Mouse (Mus musculus) heart, postnatal 0 days (tissue): ENCODE measurements at regions not wholly inside any gene's neighbourhood (a gene's known extent, or its start where the extent isn't known, plus 50 kb on each side); places are given as distances from the start of the nearest gene placed in this dataset.

Experiments
- ATAC-seq: fragments of 200-750 bp; cut with Nextera tagmentation; 2 replicates; pipeline ENCODE4 v1.8.0; 2017; ENCODE audit warnings: low read depth, moderate number of reproducible peaks, moderate library complexity; ENCODE audit not compliant: insufficient read depth
- DNase-seq: peaks from one replicate; pipeline ENCODE4 v3.0.0-alpha.2; 2016; ENCODE audit warnings: low spot score
- H3K27ac ChIP-seq: fragments of 300-500 bp; sonication (generic); 2 replicates; pipeline ENCODE4 v1.5.1; 2014; ENCODE audit warnings: low read depth, mild to moderate bottlenecking
- H3K27me3 ChIP-seq: fragments of 300-500 bp; sonication (generic); 2 replicates; pipeline ENCODE4 v1.6.1; 2014; ENCODE audit warnings: low read length, mixed read lengths; ENCODE audit not compliant: control insufficient read depth, insufficient read depth
- H3K36me3 ChIP-seq: fragments of 300-500 bp; sonication (generic); replicated peaks from 2 replicates; pipeline ENCODE4 v1.6.1; 2014; ENCODE audit warnings: low read length, mixed read lengths; ENCODE audit not compliant: control insufficient read depth, insufficient read depth
- H3K4me1 ChIP-seq: fragments of 300-500 bp; sonication (generic); 2 replicates; pipeline ENCODE4 v1.6.1; 2014; ENCODE audit warnings: antibody characterized with exemption; ENCODE audit not compliant: control insufficient read depth, insufficient read depth
- H3K4me2 ChIP-seq: fragments of 300-500 bp; sonication (generic); 2 replicates; pipeline ENCODE4 v1.6.1; 2014; ENCODE audit warnings: low read depth, mild to moderate bottlenecking, low read length, moderate library complexity
- H3K4me3 ChIP-seq: fragments of 300-500 bp; sonication (generic); 2 replicates; pipeline ENCODE4 v1.5.1; 2014; ENCODE audit warnings: low read depth, low read length
- H3K9ac ChIP-seq: fragments of 300-500 bp; sonication (generic); replicated peaks from 2 replicates; pipeline ENCODE4 v1.6.1; 2014; ENCODE audit warnings: low read depth, low read length, mixed read lengths
- H3K9me3 ChIP-seq: fragments of 300-500 bp; sonication (generic); replicated peaks from 2 replicates; pipeline ENCODE4 v1.6.1; 2016; ENCODE audit warnings: low read length; ENCODE audit not compliant: control insufficient read depth
- CTCF ChIP-seq: IDR thresholded peaks from 2 replicates; pipeline ENCODE4 v1.5.1; 2016; ENCODE audit warnings: antibody characterized with exemption, control low read depth, low read depth
- EP300 ChIP-seq: IDR thresholded peaks from 2 replicates; pipeline ENCODE4 v1.6.1; 2016; ENCODE audit warnings: antibody characterized with exemption, low read depth
- WGBS: fragments of 180-500 bp; shearing (Covaris S2); extraction: QIAGEN DNeasy Blood & Tissue Kit; methylation state at CpG from one replicate; pipeline ENCODE4 v1.1.7; 2014; 5-methylcytosine and 5-hydroxymethylcytosine counted together

- no peaks in the 10 kb centered on the region for H3K27me3 ChIP-seq
- H3K4me1 ChIP-seq, result peaks cover 7% of the 10 kb centered on the region; the same call in 1 of the 2 replicates
- no peaks in the 10 kb centered on the region for H3K36me3 ChIP-seq
- H3K9ac ChIP-seq, result no peak overlapping the region
- H3K4me3 ChIP-seq, result no peak overlapping the region
- no peak overlapping the region for H3K27ac ChIP-seq
- H3K9me3 ChIP-seq, result no peaks in the 10 kb centered on the region
- ATAC-seq (no peak), DNase-seq (no peak)
- TF ChIP-seq EP300 (no peak), CTCF (no peak)
- WGBS, result 56% methylated on average over 3 of the region's 3 CpGs
- H3K4me2 ChIP-seq, result no peak overlapping the region
Observed at GRCm38 (mm10) chr15:7578439-7578838, 180.2 kb upstream of the Egflam start.

- H3K27me3 ChIP-seq, result no peaks in the 10 kb centered on the region
- TF ChIP-seq EP300 (no peak), CTCF (no peak)
- no peak overlapping the region for H3K4me2 ChIP-seq
- no peaks in the 10 kb centered on the region for H3K9me3 ChIP-seq
- H3K4me1 ChIP-seq, result no peaks in the 10 kb centered on the region
- no peak overlapping the region for H3K4me3 ChIP-seq
- H3K36me3 ChIP-seq, result no peaks in the 10 kb centered on the region
- H3K27ac ChIP-seq, result no peak overlapping the region
- no peak for DNase-seq
- ATAC-seq, result no peak
- 83% methylated on average over 3 of the region's 3 CpGs for WGBS
- no peak overlapping the region for H3K9ac ChIP-seq
Observed at GRCm38 (mm10) chr15:7587210-7587609, 189.0 kb upstream of the Egflam start.

DNA sequence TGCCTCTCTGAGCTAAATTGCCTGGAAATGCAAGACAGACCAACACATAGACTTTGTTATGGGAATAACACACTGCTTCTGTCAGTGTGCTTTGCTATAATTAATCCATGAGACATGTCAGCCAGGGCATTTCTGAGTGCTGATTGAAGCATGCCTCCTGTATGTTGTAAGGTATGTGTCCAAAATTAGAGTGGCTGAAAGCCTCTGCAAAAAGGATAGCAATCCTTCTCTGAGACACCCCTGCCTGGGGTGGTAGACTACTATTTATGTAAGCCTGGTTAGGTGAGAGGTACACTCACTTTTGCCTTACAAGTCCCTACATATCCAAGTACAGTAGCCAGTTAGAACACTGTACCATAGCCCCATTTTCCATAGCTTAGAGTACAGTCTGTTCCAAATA is 193.3 kb upstream of the Egflam start:
- no peaks in the 10 kb centered on the region for H3K9me3 ChIP-seq
- H3K27me3 ChIP-seq, result no peaks in the 10 kb centered on the region
- ATAC-seq (peak; percentile 58), DNase-seq (peak; percentile 25)
- no peak overlapping the region for H3K9ac ChIP-seq
- no peak for TF ChIP-seq EP300
- TF ChIP-seq CTCF, result no peak
- H3K4me3 ChIP-seq, result no peak overlapping the region
- H3K4me2 ChIP-seq, result no peak overlapping the region
- no peaks in the 10 kb centered on the region for H3K4me1 ChIP-seq
- H3K36me3 ChIP-seq, result no peaks in the 10 kb centered on the region
- no peak overlapping the region for H3K27ac ChIP-seq

DNA sequence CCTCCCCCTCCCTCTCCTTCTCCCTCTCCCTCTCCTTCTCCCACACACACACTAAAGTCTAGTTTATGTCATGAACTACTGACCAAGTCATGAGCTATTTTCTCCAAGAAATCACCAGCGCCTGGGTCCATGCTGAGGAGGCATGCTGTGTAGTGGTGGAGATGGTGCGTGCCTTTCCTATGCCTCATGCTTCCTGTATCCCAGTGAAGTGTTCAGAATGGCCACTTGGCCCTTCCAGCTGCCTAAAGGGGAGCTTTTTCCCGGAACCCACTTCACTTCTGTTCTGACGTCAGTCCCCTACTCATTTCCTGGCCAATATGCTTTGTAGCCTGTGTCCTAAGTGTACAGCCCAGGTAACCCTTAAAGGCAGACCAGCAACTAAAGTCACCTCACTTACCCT is 199.1 kb upstream of the Egflam start:
- no peaks in the 10 kb centered on the region for H3K4me1 ChIP-seq
- no peaks in the 10 kb centered on the region for H3K9me3 ChIP-seq
- no peak overlapping the region for H3K27ac ChIP-seq
- H3K9ac ChIP-seq, result no peak overlapping the region
- H3K4me3 ChIP-seq, result no peak overlapping the region
- ATAC-seq, result no peak
- TF ChIP-seq EP300 (no peak), CTCF (no peak)
- no peaks in the 10 kb centered on the region for H3K27me3 ChIP-seq
- no peak for DNase-seq
- no peak overlapping the region for H3K4me2 ChIP-seq
- WGBS, result 80% methylated on average over 4 of the region's 4 CpGs
- H3K36me3 ChIP-seq, result no peaks in the 10 kb centered on the region

DNA sequence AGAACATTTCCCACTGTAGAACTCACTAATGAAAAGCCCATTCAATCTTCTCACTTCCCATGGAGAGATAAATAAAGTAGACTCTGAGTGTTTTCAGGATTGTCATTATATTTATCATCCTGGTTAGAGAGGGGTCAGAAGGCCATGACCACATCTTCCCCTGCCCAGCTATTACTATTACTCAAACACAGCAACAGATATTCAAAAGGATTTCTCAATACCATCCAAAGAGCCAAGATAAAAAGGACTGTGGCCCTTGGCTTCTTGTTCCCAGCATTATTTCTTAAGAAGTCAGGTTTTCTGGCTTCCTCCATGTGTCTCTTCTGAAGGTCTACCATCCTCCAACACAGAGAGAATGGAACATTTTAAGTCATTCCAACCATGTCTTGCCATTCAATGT is 199.6 kb upstream of the Egflam start:
- H3K36me3 ChIP-seq, result no peaks in the 10 kb centered on the region
- H3K9me3 ChIP-seq, result no peaks in the 10 kb centered on the region
- ATAC-seq, result no peak
- no peak overlapping the region for H3K4me2 ChIP-seq
- H3K27ac ChIP-seq, result no peak overlapping the region
- H3K9ac ChIP-seq, result no peak overlapping the region
- no peaks in the 10 kb centered on the region for H3K27me3 ChIP-seq
- H3K4me3 ChIP-seq, result no peak overlapping the region
- H3K4me1 ChIP-seq, result no peaks in the 10 kb centered on the region
- no peak for DNase-seq
- TF ChIP-seq EP300, result no peak
- TF ChIP-seq CTCF, result no peak

- TF ChIP-seq EP300, result no peak
- no peak for TF ChIP-seq CTCF
- Histone ChIP-seq H3K27me3 (no peaks in the 10 kb centered on the region), H3K4me3 (no peak overlapping the region), H3K9ac (no peak overlapping the region), H3K36me3 (no peaks in the 10 kb centered on the region), H3K27ac (no peak overlapping the region), H3K9me3 (no peaks in the 10 kb centered on the region), H3K4me2 (no peak overlapping the region), H3K4me1 (no peaks in the 10 kb centered on the region)
- DNase-seq, result no peak
- ATAC-seq, result no peak
- WGBS, result 93% methylated on average over 2 of the region's 2 CpGs
Observed at GRCm38 (mm10) chr15:7601540-7601939, 203.3 kb upstream of the Egflam start.
